ENCODE assay signal across 19 mouse cellular contexts in the genomic region with DNA sequence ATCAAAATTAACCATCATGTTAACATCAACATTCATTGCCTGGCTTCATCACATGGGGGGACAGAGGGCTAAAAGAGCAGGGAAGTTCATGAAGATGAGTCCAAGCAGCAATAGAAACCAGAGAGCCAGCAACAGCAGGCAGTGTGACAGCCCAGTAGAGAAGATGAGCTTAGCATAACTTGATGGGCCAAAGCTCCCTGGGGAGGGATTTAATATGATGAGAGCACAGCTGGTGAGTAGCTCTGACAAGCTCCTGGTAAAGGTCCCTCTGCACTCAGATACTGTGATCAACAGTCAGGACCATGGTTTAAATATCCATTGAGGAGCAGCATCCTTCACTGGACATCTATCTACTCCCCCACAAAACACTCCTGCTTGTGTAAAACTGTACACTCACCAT.
"Had no signal": no experiment of that assay in that cellular context is flagged by ENCODE, and none has a peak within 500 bp of the region (broad histone marks: within the 10 kb centered on the region; RNA-seq: fewer than 3 reads in every experiment).

No protein-coding gene starts in this region.

- H3K9ac ChIP-seq: liver, embryonic 15.5 days; liver, postnatal 0 days; lung, embryonic 15.5 days; neural tube, embryonic 12.5 days; stomach, embryonic 15.5 days had no signal

- H3K27me3 ChIP-seq: liver, embryonic 15.5 days; lung, embryonic 15.5 days; megakaryocyte, embryonic 14.5 days; neural tube, embryonic 12.5 days; stomach, embryonic 15.5 days had no signal

- H3K4me1 ChIP-seq: liver, embryonic 15.5 days; lung, embryonic 15.5 days; megakaryocyte, embryonic 14.5 days; neural tube, embryonic 12.5 days; stomach, embryonic 15.5 days had no signal

- DNase-seq: liver, postnatal 0 days; lung, adult 2 months; lung, postnatal 14 days; lung, postnatal 36 days; midbrain, embryonic 14.5 days; right cerebral cortex, postnatal 14 days; thymus, adult 2 months; thymus, postnatal 25 days; thymus, postnatal 4 days had no signal

- H3K4me3 ChIP-seq: liver, embryonic 15.5 days; lung, embryonic 15.5 days; megakaryocyte, embryonic 14.5 days; neural tube, embryonic 12.5 days; stomach, embryonic 15.5 days had no signal

- H3K36me3 ChIP-seq: liver, embryonic 15.5 days; lung, embryonic 15.5 days; neural tube, embryonic 12.5 days; stomach, embryonic 15.5 days had no signal

- ATAC-seq: liver, postnatal 0 days; lung, postnatal 0 days; midbrain, embryonic 16.5 days had no signal

- H3K9me3 ChIP-seq: liver, embryonic 15.5 days; lung, embryonic 15.5 days; megakaryocyte, embryonic 14.5 days; neural tube, embryonic 12.5 days; stomach, embryonic 15.5 days had no signal

- H3K4me2 ChIP-seq: liver, embryonic 15.5 days; lung, embryonic 15.5 days; midbrain, embryonic 11.5 days; neural tube, embryonic 12.5 days; stomach, embryonic 15.5 days had no signal

- H3K27ac ChIP-seq: liver, embryonic 15.5 days; lung, embryonic 15.5 days; macrophage; neural tube, embryonic 12.5 days; stomach, embryonic 15.5 days; stomach, postnatal 0 days had no signal
